Mouse (Mus musculus) thymus, postnatal 14 days (tissue): ENCODE results near the gene Morc2a.

Experiments
- DNase-seq: peaks from one replicate; pipeline ENCODE4 v3.0.0; 2021

Morc2a gene

GRCm38 (mm10) chr11:3684723-3685430 lies 35.9 kb downstream of the Morc2a start:
- no peak for DNase-seq

GRCm38 (mm10) chr11:3685431-3685830 lies 36.4 kb downstream of the Morc2a start:
- no peak for DNase-seq

- DNase-seq: no peak
Observed at GRCm38 (mm10) chr11:3686318-3686717, 37.3 kb downstream of the Morc2a start.

- no peak for DNase-seq
Observed at GRCm38 (mm10) chr11:3686885-3687284, 37.9 kb downstream of the Morc2a start.

GRCm38 (mm10) chr11:3691746-3692145 lies 42.8 kb downstream of the Morc2a start:
- no peak for DNase-seq

- DNase-seq: no peak
Observed at GRCm38 (mm10) chr11:3696086-3696616, 47.2 kb downstream of the Morc2a start.

GRCm38 (mm10) chr11:3697441-3697840 lies 48.5 kb downstream of the Morc2a start:
- no peak for DNase-seq

GRCm38 (mm10) chr11:3703089-3703992 lies 54.4 kb downstream of the Morc2a start:
- DNase-seq: no peak

GRCm38 (mm10) chr11:3704404-3704803 lies 55.4 kb downstream of the Morc2a start:
- DNase-seq: no peak

GRCm38 (mm10) chr11:3707057-3707456 lies 58.1 kb downstream of the Morc2a start:
- no peak for DNase-seq

- no peak for DNase-seq
Observed at GRCm38 (mm10) chr11:3710203-3710602, 61.2 kb downstream of the Morc2a start.

- DNase-seq: peak; percentile 57
Observed at GRCm38 (mm10) chr11:3714486-3714885, 65.5 kb downstream of the Morc2a start.

GRCm38 (mm10) chr11:3716662-3717061 lies 67.7 kb downstream of the Morc2a start:
- DNase-seq: no peak

GRCm38 (mm10) chr11:3722036-3722435 lies 73.0 kb downstream of the Morc2a start:
- no peak for DNase-seq

- no peak for DNase-seq
Observed at GRCm38 (mm10) chr11:3722861-3723260, 73.9 kb downstream of the Morc2a start.

GRCm38 (mm10) chr11:3723910-3724309 lies 74.9 kb downstream of the Morc2a start:
- no peak for DNase-seq

GRCm38 (mm10) chr11:3724726-3725125 lies 75.7 kb downstream of the Morc2a start:
- DNase-seq: no peak

- no peak for DNase-seq
Observed at GRCm38 (mm10) chr11:3725331-3726054, 76.5 kb downstream of the Morc2a start.

GRCm38 (mm10) chr11:3727438-3728105 lies 78.6 kb downstream of the Morc2a start:
- DNase-seq: no peak

GRCm38 (mm10) chr11:3731469-3731868 lies 82.5 kb downstream of the Morc2a start:
- DNase-seq: no peak

GRCm38 (mm10) chr11:3733933-3734636 lies 85.1 kb downstream of the Morc2a start:
- no peak for DNase-seq

GRCm38 (mm10) chr11:3735715-3736114 lies 86.7 kb downstream of the Morc2a start:
- DNase-seq: no peak
